Mouse (Mus musculus): Measurements from ENCODE around the gene Mcrip2.

GRCm38 (mm10) chr17:25913877-25914275 is 45.3 kb upstream of the Mcrip2 start:
- no peak for TF ChIP-seq CTCF (conservative IDR thresholded peaks at IDR 0.05; ENCODE audit: insufficient read depth, insufficient read length, low read depth, low read length)
- TF ChIP-seq POLR2A (IDR thresholded peaks at IDR 0.05; ENCODE audit: low read depth, low read length): no peak

Data from kidney, adult 2 months (tissue).